Mouse (Mus musculus) c-Kit-negative CD71-positive TER-119-positive erythroid progenitor cells, embryonic 14.5 days (primary cell): ENCODE measurements around the gene Ssb.

Source experiments
- DNase-seq: peaks from one replicate; pipeline ENCODE4 v3.0.0-alpha.2; 2013; ENCODE audit warnings: low read depth, low spot score

Gene Ssb

GRCm38 (mm10) chr2:69861485-69862091, at the start of gene Ssb:
Gene Ssb, plus strand, starts transcription at chr2:69861562.
- DNase-seq: peak; percentile 89

- no peak for DNase-seq
These were observed 44.8 kb upstream of the Ssb start for GRCm38 (mm10) chr2:69816575-69816974.

GRCm38 (mm10) chr2:69818350-69819085, 42.8 kb upstream of the Ssb start:
- no peak for DNase-seq

- DNase-seq: no peak
These were observed 41.2 kb upstream of the Ssb start for GRCm38 (mm10) chr2:69820201-69820600.

GRCm38 (mm10) chr2:69821711-69822110, 39.7 kb upstream of the Ssb start, which contains the start of gene Klhl23:
Gene Klhl23, plus strand, starts transcription at chr2:69821944.
- no peak for DNase-seq

- DNase-seq: no peak
These were observed 38.8 kb upstream of the Ssb start for GRCm38 (mm10) chr2:69822361-69823128.

- DNase-seq: no peak
These were observed 38.2 kb upstream of the Ssb start for GRCm38 (mm10) chr2:69823129-69823677.

- DNase-seq: no peak
These were observed 35.5 kb upstream of the Ssb start for GRCm38 (mm10) chr2:69825898-69826297.

GRCm38 (mm10) chr2:69826380-69826779, 35.0 kb upstream of the Ssb start:
- no peak for DNase-seq

GRCm38 (mm10) chr2:69828031-69828430, 33.3 kb upstream of the Ssb start:
- no peak for DNase-seq

- no peak for DNase-seq
These were observed 31.7 kb upstream of the Ssb start for GRCm38 (mm10) chr2:69829680-69830079.

- DNase-seq: no peak
These were observed 31.2 kb upstream of the Ssb start for GRCm38 (mm10) chr2:69830116-69830515.

- no peak for DNase-seq
These were observed 24.0 kb upstream of the Ssb start for GRCm38 (mm10) chr2:69837244-69837967.

- no peak for DNase-seq
These were observed 23.4 kb upstream of the Ssb start for GRCm38 (mm10) chr2:69837996-69838395.

- DNase-seq: no peak
These were observed 22.7 kb upstream of the Ssb start for GRCm38 (mm10) chr2:69838707-69839106.

GRCm38 (mm10) chr2:69840261-69840660, 21.1 kb upstream of the Ssb start:
- DNase-seq: no peak

- no peak for DNase-seq
These were observed 12.1 kb upstream of the Ssb start for GRCm38 (mm10) chr2:69849215-69849614.

GRCm38 (mm10) chr2:69851427-69852058, 9.8 kb upstream of the Ssb start:
- no peak for DNase-seq

- DNase-seq: no peak
These were observed 5.0 kb upstream of the Ssb start for GRCm38 (mm10) chr2:69856392-69856791.

GRCm38 (mm10) chr2:69857882-69858281, 3.5 kb upstream of the Ssb start:
- no peak for DNase-seq

GRCm38 (mm10) chr2:69860972-69861452, 350 bp upstream of the Ssb start:
- DNase-seq: no peak
